Mouse (Mus musculus) heart, postnatal 0 days (tissue): ENCODE data around the gene Cep78.

Experiments used
- CTCF ChIP-seq: IDR thresholded peaks from 2 replicates; pipeline ENCODE4 v1.5.1; 2016; ENCODE audit warnings: antibody characterized with exemption, control low read depth, low read depth
- EP300 ChIP-seq: IDR thresholded peaks from 2 replicates; pipeline ENCODE4 v1.6.1; 2016; ENCODE audit warnings: antibody characterized with exemption, low read depth

GRCm38 (mm10) chr19:15911441-15911840, 73.3 kb downstream of the Cep78 start:
- TF ChIP-seq CTCF (no peak), EP300 (no peak)
